Mouse (Mus musculus): ENCODE measurements around the gene Ubash3a. TPM values are rescaled to one million over a fixed set of nuclear protein-coding genes. Genes with fewer than 3 reads are reported as not detected.

The Ubash3a gene
- total RNA-seq (2012; rRNA removed) (24.9 and 30.2 TPM in 2 replicates), polyA plus RNA-seq (2012; ENCODE audit: insufficient read depth in 1 of 2, insufficient read length in 2 of 2, low read depth in 1 of 2, low replicate concordance in 2 of 2, missing spikeins in 1 of 2) (10 to 100 TPM; 27.6 to 57.4 TPM)

DNA sequence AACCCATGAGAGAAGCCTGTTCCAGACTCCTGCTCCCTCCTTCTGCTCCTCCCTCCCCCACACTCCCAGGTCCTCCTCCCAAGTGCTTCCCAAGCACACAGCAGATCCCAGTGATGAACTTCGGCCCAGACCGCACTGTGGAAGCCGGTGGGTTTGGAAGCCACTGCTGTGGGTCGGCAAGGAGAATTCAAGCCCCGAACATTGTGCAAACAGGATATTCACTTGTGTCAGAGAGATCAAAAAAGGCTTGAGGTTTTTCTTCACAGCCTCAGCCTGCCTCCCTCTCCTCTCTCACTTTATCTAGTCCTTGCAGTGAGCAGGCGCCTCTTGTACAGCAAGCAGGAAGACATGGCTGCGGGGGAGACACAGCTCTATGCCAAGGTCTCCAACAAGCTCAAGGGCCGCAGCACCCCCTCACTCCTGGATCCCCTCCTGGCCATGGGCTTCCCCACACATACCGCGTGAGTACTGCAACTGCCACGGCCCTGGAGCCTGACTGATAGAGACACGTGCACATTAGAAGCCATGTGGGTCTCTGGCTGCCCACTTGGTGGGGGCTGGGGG lies at the start of gene Ubash3a:
TSS of gene Ubash3a (plus strand) at position 103 of the 564 bp plus-strand sequence.
- Histone ChIP-seq H3K4me1 (ENCODE audit: control insufficient read depth in 1 of 2, insufficient read depth in 2 of 2, low read length in 2 of 2) (peaks cover 10 to 32% of the 10 kb centered on the region in 2 experiments), H3K9me3 (replicated peaks; ENCODE audit: insufficient read depth, low read length) (no peaks in the 10 kb centered on the region), H3K4me3 (ENCODE audit: control insufficient read depth in 1 of 2, insufficient read depth in 1 of 2, low read depth in 2 of 2, low read length in 2 of 2) (peak within 1 kb of the TSS; percentile 53 to 59), H3K36me3 (ENCODE audit: control insufficient read depth in 1 of 2, insufficient read depth in 2 of 2, low read length in 2 of 2) (peaks cover 0 to 14% of the 10 kb centered on the region in 2 experiments; a peak in 2 of 4 replicates), H3K79me2 (ENCODE audit: control insufficient read depth, insufficient read depth, low read length, poor library complexity) (peaks cover 9% of the 10 kb centered on the region), H3K27me3 (ENCODE audit: control insufficient read depth in 1 of 2, insufficient read depth in 2 of 2, low read length in 2 of 2) (no peaks in the 10 kb centered on the region), H3K27ac (ENCODE audit: control insufficient read depth, low read depth, low read length) (peak within 1 kb of the TSS; percentile 86), H3K9ac (ENCODE audit: control insufficient read depth, low read depth, low read length, poor library complexity, severe bottlenecking) (peak within 1 kb of the TSS; percentile 83)
- DNase-seq (ENCODE audit: low read depth, low spot score): peak; percentile 78
- peak; percentile 56 for TF ChIP-seq TCF12 (IDR thresholded peaks at IDR 0.05; ENCODE audit: low read depth, low read length)
- peak; percentile 18; the same call in 1 of the 2 replicates for TF ChIP-seq BHLHE40 (IDR thresholded peaks at IDR 0.05; ENCODE audit: borderline replicate concordance, low read depth, low read length)
- TF ChIP-seq RCOR1 (IDR thresholded peaks at IDR 0.05; ENCODE audit: low read depth, low read length): no peak
- TF ChIP-seq NRF1 (IDR thresholded peaks at IDR 0.05; ENCODE audit: insufficient read depth, low read depth, low read length, poor library complexity, severe bottlenecking): peak; percentile 50; the same call in 1 of the 2 replicates
- TF ChIP-seq CHD2 (IDR thresholded peaks at IDR 0.05; ENCODE audit: low read length): no peak
- no peak for TF ChIP-seq SMC3 (IDR thresholded peaks at IDR 0.05; ENCODE audit: low read depth, low read length)
- TF ChIP-seq CTCF (IDR thresholded peaks at IDR 0.05 in 2 of 3, conservative IDR thresholded peaks at IDR 0.05 in 1 of 3; ENCODE audit: control insufficient read depth in 1 of 3, insufficient read depth in 1 of 3, low read depth in 2 of 3, low read length in 3 of 3, poor library complexity in 1 of 3, severe bottlenecking in 1 of 3): no peak
- TF ChIP-seq NELFE (IDR thresholded peaks at IDR 0.05; ENCODE audit: low read depth, low read length): peak; percentile 48
- TF ChIP-seq MAX (IDR thresholded peaks at IDR 0.05; ENCODE audit: low read length): peak; percentile 74
- TF ChIP-seq GATA1 (IDR thresholded peaks at IDR 0.05; ENCODE audit: low read depth, low read length): peak; percentile 36; the same call in 1 of the 2 replicates
- no peak for TF ChIP-seq RAD21 (IDR thresholded peaks at IDR 0.05; ENCODE audit: low read depth, low read length)
- TF ChIP-seq SIN3A (IDR thresholded peaks at IDR 0.05; ENCODE audit: low read length): no peak; the same call in 1 of the 2 replicates
- no peak; the same call in 1 of the 2 replicates for TF ChIP-seq ETS1 (IDR thresholded peaks at IDR 0.05; ENCODE audit: low read depth, low read length)
- TF ChIP-seq MYC (IDR thresholded peaks at IDR 0.05; ENCODE audit: low read depth, low read length): peak; percentile 88
- no peak for TF ChIP-seq CHD1 (IDR thresholded peaks at IDR 0.05; ENCODE audit: low read depth, low read length)
- no peak; the same call in 1 of the 2 replicates for TF ChIP-seq ELF1 (IDR thresholded peaks at IDR 0.05; ENCODE audit: low read depth, low read length)
- peak; percentile 27; the same call in 1 of the 2 replicates for TF ChIP-seq USF1 (IDR thresholded peaks at IDR 0.05; ENCODE audit: low read depth, low read length)
- TF ChIP-seq TBP (IDR thresholded peaks at IDR 0.05; ENCODE audit: low read depth, low read length): 0 out of 2 replicates have a peak, but pooled peaks have one; percentile 53
- no peak for TF ChIP-seq GABPA (IDR thresholded peaks at IDR 0.05; ENCODE audit: low read depth, low read length)
- no peak for TF ChIP-seq POLR2AphosphoS2 (IDR thresholded peaks at IDR 0.05; ENCODE audit: low read length)
- TF ChIP-seq HCFC1 (IDR thresholded peaks at IDR 0.05; ENCODE audit: low read depth, low read length): no peak
- no peak for TF ChIP-seq MAFK (IDR thresholded peaks at IDR 0.05; ENCODE audit: borderline replicate concordance, low read depth, low read length)
- no peak for TF ChIP-seq E2F4 (IDR thresholded peaks at IDR 0.05; ENCODE audit: borderline replicate concordance, low read depth, low read length)
- TF ChIP-seq KAT2A (conservative IDR thresholded peaks at IDR 0.05; ENCODE audit: low read depth, low read length): no peak
- TF ChIP-seq JUND (IDR thresholded peaks at IDR 0.05; ENCODE audit: low read depth, low read length): no peak
- TF ChIP-seq MEF2A (IDR thresholded peaks at IDR 0.05; ENCODE audit: extremely low read depth, insufficient replicate concordance, low read depth, low read length, poor library complexity, severe bottlenecking): no peak
- no peak for TF ChIP-seq MYB (IDR thresholded peaks at IDR 0.05; ENCODE audit: low read depth, low read length)
- TF ChIP-seq ZKSCAN1 (IDR thresholded peaks at IDR 0.05; ENCODE audit: low read depth, low read length): no peak
- TF ChIP-seq MXI1 (IDR thresholded peaks at IDR 0.05; ENCODE audit: low read depth, low read length): peak; percentile 68
- TF ChIP-seq EP300 (IDR thresholded peaks at IDR 0.05; ENCODE audit: low read depth in 1 of 2, low read length in 2 of 2): peak in 1 of 2 experiments; percentile 43; a peak in 2 of 4 replicates
- peak in 1 of 2 experiments; percentile 73; a peak in 3 of 4 replicates for TF ChIP-seq POLR2A (IDR thresholded peaks at IDR 0.05; ENCODE audit: control insufficient read depth in 1 of 2, insufficient read depth in 1 of 2, low read depth in 1 of 2, low read length in 2 of 2, poor library complexity in 1 of 2)
- no peak for TF ChIP-seq POLR2AphosphoS5 (IDR thresholded peaks at IDR 0.05; ENCODE audit: borderline replicate concordance, low read depth, low read length)
- TF ChIP-seq USF2 (IDR thresholded peaks at IDR 0.05; ENCODE audit: borderline replicate concordance in 1 of 2, insufficient read depth in 1 of 2, low read depth in 1 of 2, low read length in 2 of 2): no peak
- peak; percentile 67 for TF ChIP-seq TAL1 (IDR thresholded peaks at IDR 0.05; ENCODE audit: low read length)
- no peak for TF ChIP-seq MAZ (IDR thresholded peaks at IDR 0.05; ENCODE audit: low read depth, low read length)
- TF ChIP-seq ZC3H11A (IDR thresholded peaks at IDR 0.05; ENCODE audit: low read depth, low read length): no peak
